Mouse (Mus musculus) embryonic facial prominence, embryonic 15.5 days (tissue): ENCODE results near the gene Arpc1b. TPM values are rescaled to one million over a fixed set of nuclear protein-coding genes. Genes with fewer than 3 reads are reported as not detected.
A peak's percentile ranks its signal among the peaks of the same experiment; 100 is the strongest.
"Not testable (repeated sequence)": the region's sequence is repeated elsewhere in the genome, so short reads cannot be mapped to it uniquely, and the experiment has no call there.

Experiments used
- ATAC-seq: fragments of 200-750 bp; cut with Nextera tagmentation; 2 replicates; pipeline ENCODE4 v1.8.0; 2017; ENCODE audit warnings: low read depth, moderate TSS enrichment; ENCODE audit not compliant: insufficient number of reproducible peaks, low FRiP score, low TSS enrichment
- H3K27ac ChIP-seq: fragments of 300-500 bp; sonication (generic); replicated peaks from 2 replicates; pipeline ENCODE4 v1.5.1; 2015; ENCODE audit warnings: mild to moderate bottlenecking, inconsistent platforms
- H3K27me3 ChIP-seq: fragments of 300-500 bp; sonication (generic); 2 replicates; pipeline ENCODE4 v1.6.1; 2015; ENCODE audit warnings: inconsistent platforms
- H3K36me3 ChIP-seq: fragments of 300-500 bp; sonication (generic); 2 replicates; pipeline ENCODE4 v1.6.1; 2015; ENCODE audit warnings: mild to moderate bottlenecking, inconsistent platforms
- H3K4me1 ChIP-seq: fragments of 300-500 bp; sonication (generic); 2 replicates; pipeline ENCODE4 v1.6.1; 2015; ENCODE audit warnings: inconsistent platforms
- H3K4me2 ChIP-seq: fragments of 300-500 bp; sonication (generic); replicated peaks from 2 replicates; pipeline ENCODE4 v1.6.1; 2015; ENCODE audit warnings: mild to moderate bottlenecking, inconsistent platforms
- H3K4me3 ChIP-seq: fragments of 300-500 bp; sonication (generic); replicated peaks from 2 replicates; pipeline ENCODE4 v1.5.1; 2015; ENCODE audit warnings: mild to moderate bottlenecking, inconsistent platforms
- H3K9ac ChIP-seq: fragments of 300-500 bp; sonication (generic); 2 replicates; pipeline ENCODE4 v1.6.1; 2015; ENCODE audit warnings: inconsistent platforms
- H3K9me3 ChIP-seq: fragments of 300-500 bp; sonication (generic); replicated peaks from 2 replicates; pipeline ENCODE4 v1.6.1; 2016; ENCODE audit warnings: inconsistent platforms
- whole genome bisulfite sequencing: fragments of 180-500 bp; shearing (Covaris S2); methylation state at CpG from one replicate; pipeline ENCODE4 v1.1.7; 2015; 5-methylcytosine and 5-hydroxymethylcytosine counted together
- polyA plus RNA-seq: library from polyadenylated mRNA; unstranded; fragments of >200 nt; fragmentation: Nextera tagmentation; extraction: Ambion mirVana; gene quantifications from 2 replicates; pipeline ENCODE4 v1.2.1, GENCODE M21; 2015

Arpc1b gene
- polyA plus RNA-seq: 310 and 324 TPM in 2 replicates

GRCm38 (mm10) chr5:145114071-145114605 is at the start of gene Arpc1b:
Arpc1b (plus strand) TSS chr5:145114215.
- H3K27ac ChIP-seq: peak within 1 kb of the TSS; percentile 44; the same call in 1 of the 2 replicates

GRCm38 (mm10) chr5:145064765-145065340 is 49.2 kb upstream of the Arpc1b start:
- Histone ChIP-seq H3K36me3 (no peaks in the 10 kb centered on the region), H3K27me3 (no peaks in the 10 kb centered on the region), H3K4me1 (no peaks in the 10 kb centered on the region), H3K4me2 (no peak overlapping the region), H3K27ac (no peak overlapping the region), H3K9me3 (no peaks in the 10 kb centered on the region), H3K4me3 (no peak overlapping the region), H3K9ac (no peak overlapping the region)
- 89% methylated on average over 1 of the region's 1 CpGs for WGBS
- ATAC-seq: no peak

More at GRCm38 (mm10) chr5:145114071-145114605, at the start of gene Arpc1b:
- H3K9me3 ChIP-seq: no peaks in the 10 kb centered on the region
- no peaks in the 10 kb centered on the region for H3K27me3 ChIP-seq
- ATAC-seq: peak; percentile 59
- peaks cover 27% of the 10 kb centered on the region for H3K4me1 ChIP-seq
- H3K36me3 ChIP-seq: peaks cover 21% of the 10 kb centered on the region
- peak within 1 kb of the TSS; percentile 58 for H3K4me3 ChIP-seq
- peak within 1 kb of the TSS; percentile 73 for H3K4me2 ChIP-seq
- WGBS: under 1% methylated on average over 45 of the region's 53 CpGs
- H3K9ac ChIP-seq: peak within 1 kb of the TSS; percentile 31

GRCm38 (mm10) chr5:145068863-145069262 is 45.2 kb upstream of the Arpc1b start:
- WGBS: 26% methylated on average over 3 of the region's 3 CpGs
- H3K27ac ChIP-seq: no peak overlapping the region
- H3K4me3 ChIP-seq: no peak overlapping the region
- H3K36me3 ChIP-seq: no peaks in the 10 kb centered on the region
- H3K9me3 ChIP-seq: no peaks in the 10 kb centered on the region
- ATAC-seq: no peak
- H3K4me2 ChIP-seq: no peak overlapping the region
- no peak overlapping the region for H3K9ac ChIP-seq
- no peaks in the 10 kb centered on the region for H3K4me1 ChIP-seq
- H3K27me3 ChIP-seq: no peaks in the 10 kb centered on the region

- no peak overlapping the region for H3K4me2 ChIP-seq
- no peak overlapping the region for H3K9ac ChIP-seq
- no peaks in the 10 kb centered on the region for H3K36me3 ChIP-seq
- 0% methylated on average over 5 of the region's 5 CpGs for WGBS
- ATAC-seq: peak; percentile 49; the same call in 1 of the 2 replicates
- no peak overlapping the region for H3K27ac ChIP-seq
- no peak overlapping the region for H3K4me3 ChIP-seq
- no peaks in the 10 kb centered on the region for H3K4me1 ChIP-seq
- no peaks in the 10 kb centered on the region for H3K27me3 ChIP-seq
- no peaks in the 10 kb centered on the region for H3K9me3 ChIP-seq
These were observed 44.3 kb upstream of the Arpc1b start for GRCm38 (mm10) chr5:145069707-145070106.

GRCm38 (mm10) chr5:145071342-145071741 is 42.7 kb upstream of the Arpc1b start:
- no peak for ATAC-seq
- Histone ChIP-seq H3K36me3 (no peaks in the 10 kb centered on the region), H3K27ac (no peak overlapping the region), H3K4me3 (no peak overlapping the region), H3K27me3 (no peaks in the 10 kb centered on the region), H3K4me1 (no peaks in the 10 kb centered on the region), H3K4me2 (no peak overlapping the region), H3K9me3 (no peaks in the 10 kb centered on the region), H3K9ac (no peak overlapping the region)
- 42% methylated on average over 6 of the region's 6 CpGs for WGBS

GRCm38 (mm10) chr5:145075081-145075480 is 38.9 kb upstream of the Arpc1b start:
- no peak overlapping the region for H3K27ac ChIP-seq
- H3K4me3 ChIP-seq: no peak overlapping the region
- H3K4me2 ChIP-seq: no peak overlapping the region
- H3K27me3 ChIP-seq: no peaks in the 10 kb centered on the region
- no peak overlapping the region for H3K9ac ChIP-seq
- no peaks in the 10 kb centered on the region for H3K36me3 ChIP-seq
- ATAC-seq: no peak
- no peaks in the 10 kb centered on the region for H3K9me3 ChIP-seq
- WGBS: 64% methylated on average over 3 of the region's 3 CpGs
- H3K4me1 ChIP-seq: no peaks in the 10 kb centered on the region

GRCm38 (mm10) chr5:145081866-145082613 is 32.0 kb upstream of the Arpc1b start:
- peaks cover 11% of the 10 kb centered on the region for H3K4me1 ChIP-seq
- no peaks in the 10 kb centered on the region for H3K27me3 ChIP-seq
- H3K9ac ChIP-seq: no peak overlapping the region
- 86% methylated on average over 10 of the region's 10 CpGs for WGBS
- no peak for ATAC-seq
- H3K27ac ChIP-seq: no peak overlapping the region
- peaks cover 7% of the 10 kb centered on the region; the same call in 1 of the 2 replicates for H3K36me3 ChIP-seq
- no peak overlapping the region for H3K4me2 ChIP-seq
- no peak overlapping the region for H3K4me3 ChIP-seq
- H3K9me3 ChIP-seq: no peaks in the 10 kb centered on the region

GRCm38 (mm10) chr5:145083201-145083600 is 30.8 kb upstream of the Arpc1b start:
- not testable (repeated sequence) for H3K36me3 ChIP-seq, H3K9ac ChIP-seq, H3K9me3 ChIP-seq, H3K27me3 ChIP-seq, ATAC-seq
- WGBS: 52% methylated on average over 6 of the region's 6 CpGs
- peak overlapping the region; percentile 92 for H3K4me3 ChIP-seq
- peaks cover 11% of the 10 kb centered on the region for H3K4me1 ChIP-seq
- peak overlapping the region; percentile 74 for H3K4me2 ChIP-seq
- H3K27ac ChIP-seq: peak overlapping the region; percentile 78

GRCm38 (mm10) chr5:145083632-145084451 is 30.2 kb upstream of the Arpc1b start, which contains the start of the genes Arpc1a and Kpna7:
Arpc1a (plus strand) TSS chr5:145083830.
Kpna7 (minus strand) TSS chr5:145084030.
- Histone ChIP-seq H3K27ac (peak within 1 kb of the TSS; percentile 78), H3K4me2 (peak within 1 kb of the TSS; percentile 74), H3K4me3 (peak within 1 kb of the TSS; percentile 92), H3K36me3 (peaks cover 7% of the 10 kb centered on the region; the same call in 1 of the 2 replicates), H3K9me3 (no peaks in the 10 kb centered on the region), H3K4me1 (peaks cover 11% of the 10 kb centered on the region), H3K9ac (peak within 1 kb of the TSS; percentile 93), H3K27me3 (no peaks in the 10 kb centered on the region)
- ATAC-seq: peak; percentile 95
- WGBS: under 1% methylated on average over 54 of the region's 54 CpGs

- ATAC-seq: no peak
- no peaks in the 10 kb centered on the region for H3K27me3 ChIP-seq
- H3K9ac ChIP-seq: peak overlapping the region; percentile 93; the same call in 1 of the 2 replicates
- peak overlapping the region; percentile 74 for H3K4me2 ChIP-seq
- 69% methylated on average over 2 of the region's 2 CpGs for WGBS
- H3K4me3 ChIP-seq: peak overlapping the region; percentile 92
- H3K4me1 ChIP-seq: peaks cover 11% of the 10 kb centered on the region
- H3K36me3 ChIP-seq: peaks cover 13% of the 10 kb centered on the region; the same call in 1 of the 2 replicates
- no peaks in the 10 kb centered on the region for H3K9me3 ChIP-seq
- no peak overlapping the region for H3K27ac ChIP-seq
These were observed 29.2 kb upstream of the Arpc1b start for GRCm38 (mm10) chr5:145084822-145085221.
